Mouse (Mus musculus) C2C12 (cell line): ENCODE results near the gene Tctn1. TPM values are rescaled to one million over a fixed set of nuclear protein-coding genes. Genes with fewer than 3 reads are reported as not detected.

ENCODE experiments used
- H3K27me3 ChIP-seq: one replicate; pipeline ENCODE4 v1.6.1; 2011; ENCODE audit not compliant: control insufficient read depth, insufficient read depth, insufficient read length
- H3K36me3 ChIP-seq: one replicate; pipeline ENCODE4 v1.6.1; 2011; ENCODE audit not compliant: control insufficient read depth, insufficient read depth
- H3K4me3 ChIP-seq: one replicate; pipeline ENCODE4 v1.5.1; 2011; ENCODE audit warnings: mild to moderate bottlenecking, control low read depth; ENCODE audit not compliant: poor library complexity, insufficient read depth, severe bottlenecking
- H3K79me2 ChIP-seq: one replicate; pipeline ENCODE4 v1.6.1; 2011; ENCODE audit not compliant: control insufficient read depth, insufficient read depth
- H3K79me3 ChIP-seq: one replicate; pipeline ENCODE4 v1.6.1; 2011; ENCODE audit warnings: low read depth, control low read depth
- H3ac ChIP-seq: one replicate; pipeline ENCODE3; 2011; ENCODE audit warnings: low read depth; ENCODE audit not compliant: control insufficient read depth, insufficient read length
- CEBPB ChIP-seq: IDR thresholded peaks from one replicate; pipeline ENCODE4 v1.6.1; 2011; ENCODE audit warnings: low read depth, mild to moderate bottlenecking, control low read depth, moderate library complexity
- CTCF ChIP-seq: IDR thresholded peaks from one replicate; pipeline ENCODE4 v1.5.1; 2011; ENCODE audit not compliant: control insufficient read depth, insufficient read depth, insufficient read length
- FOSL1 ChIP-seq: IDR thresholded peaks from one replicate; pipeline ENCODE4 v1.8.0; 2011; ENCODE audit warnings: mild to moderate bottlenecking, low read length; ENCODE audit not compliant: poor library complexity, insufficient read depth, severe bottlenecking
- MAX ChIP-seq: IDR thresholded peaks from one replicate; pipeline ENCODE4 v1.6.1; 2011; ENCODE audit warnings: mild to moderate bottlenecking, control low read depth
- MYOD1 ChIP-seq: IDR thresholded peaks from one replicate; pipeline ENCODE4 v1.6.1; 2011; ENCODE audit warnings: low read depth; ENCODE audit not compliant: control insufficient read depth, insufficient read length
- MYOG ChIP-seq: IDR thresholded peaks from one replicate; pipeline ENCODE4 v1.6.1; 2011; ENCODE audit not compliant: control insufficient read depth, insufficient read length; ENCODE audit errors: extremely low read depth
- USF1 ChIP-seq: IDR thresholded peaks from one replicate; pipeline ENCODE4 v1.6.1; 2011; ENCODE audit warnings: low read depth, mild to moderate bottlenecking, control low read depth, moderate library complexity
- polyA plus RNA-seq: library from polyadenylated mRNA; unstranded; fragments of >200 nt; fragmentation: generic; extraction: Trizol; gene quantifications from one replicate; pipeline ENCODE4 v1.2.1, GENCODE M21; 2012; ENCODE audit warnings: missing spikeins

The Tctn1 gene
- polyA plus RNA-seq, 1 experiment, result 2.6 TPM

DNA sequence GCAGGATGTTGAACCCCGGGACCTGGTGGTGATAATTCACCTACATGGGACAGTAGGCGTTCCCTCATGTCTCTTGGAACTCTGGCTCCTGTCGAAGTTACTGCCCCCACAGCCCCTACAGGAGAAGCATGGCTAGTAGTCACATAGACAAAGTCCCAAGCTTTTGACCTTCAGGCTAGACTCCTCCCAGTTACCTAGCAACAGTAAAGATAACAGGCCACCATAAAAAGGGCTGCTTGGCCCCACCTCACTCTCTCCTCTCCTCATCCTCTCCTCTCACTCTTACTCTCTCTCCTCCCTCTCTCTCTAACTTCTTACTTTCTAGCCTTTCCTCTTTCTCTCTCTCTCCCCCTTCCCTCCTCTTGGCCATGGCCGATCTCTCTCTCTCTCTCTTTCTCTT, 63.4 kb downstream of the Tctn1 start:
- Histone ChIP-seq H3K79me2 (no peaks in the 10 kb centered on the region), H3ac (no peak overlapping the region), H3K27me3 (peaks cover 7% of the 10 kb centered on the region), H3K4me3 (no peak overlapping the region), H3K79me3 (no peaks in the 10 kb centered on the region), H3K36me3 (no peaks in the 10 kb centered on the region)
- no peak for TF ChIP-seq FOSL1
- no peak for TF ChIP-seq MYOD1
- no peak for TF ChIP-seq CTCF

DNA sequence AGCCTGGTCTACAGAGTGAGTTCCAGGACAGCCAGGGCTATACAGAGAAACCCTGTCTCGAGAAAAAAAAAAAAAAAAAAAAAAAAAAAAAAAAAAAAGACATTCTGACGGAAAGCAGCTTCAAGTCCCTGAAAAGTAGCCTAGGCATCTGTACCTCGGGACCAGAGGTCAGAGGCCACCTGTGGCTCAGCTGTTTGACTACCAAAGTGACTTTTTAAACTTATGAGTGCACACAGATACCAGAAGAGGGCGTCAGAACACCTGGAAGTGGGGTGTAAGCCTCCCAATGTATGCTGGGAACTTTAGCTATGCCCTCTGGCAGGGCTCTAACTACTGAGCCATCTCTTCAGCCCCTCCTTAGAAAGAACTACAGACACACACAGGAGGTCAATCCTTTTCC, 71.9 kb downstream of the Tctn1 start:
- Histone ChIP-seq H3K4me3 (no peak overlapping the region), H3K79me3 (no peaks in the 10 kb centered on the region), H3K36me3 (no peaks in the 10 kb centered on the region), H3K79me2 (no peaks in the 10 kb centered on the region), H3ac (no peak overlapping the region), H3K27me3 (no peaks in the 10 kb centered on the region)
- no peak for TF ChIP-seq CEBPB
- TF ChIP-seq FOSL1, result no peak
- TF ChIP-seq CTCF, result no peak
- no peak for TF ChIP-seq MYOD1
- TF ChIP-seq MYOG, result no peak
- no peak for TF ChIP-seq USF1

DNA sequence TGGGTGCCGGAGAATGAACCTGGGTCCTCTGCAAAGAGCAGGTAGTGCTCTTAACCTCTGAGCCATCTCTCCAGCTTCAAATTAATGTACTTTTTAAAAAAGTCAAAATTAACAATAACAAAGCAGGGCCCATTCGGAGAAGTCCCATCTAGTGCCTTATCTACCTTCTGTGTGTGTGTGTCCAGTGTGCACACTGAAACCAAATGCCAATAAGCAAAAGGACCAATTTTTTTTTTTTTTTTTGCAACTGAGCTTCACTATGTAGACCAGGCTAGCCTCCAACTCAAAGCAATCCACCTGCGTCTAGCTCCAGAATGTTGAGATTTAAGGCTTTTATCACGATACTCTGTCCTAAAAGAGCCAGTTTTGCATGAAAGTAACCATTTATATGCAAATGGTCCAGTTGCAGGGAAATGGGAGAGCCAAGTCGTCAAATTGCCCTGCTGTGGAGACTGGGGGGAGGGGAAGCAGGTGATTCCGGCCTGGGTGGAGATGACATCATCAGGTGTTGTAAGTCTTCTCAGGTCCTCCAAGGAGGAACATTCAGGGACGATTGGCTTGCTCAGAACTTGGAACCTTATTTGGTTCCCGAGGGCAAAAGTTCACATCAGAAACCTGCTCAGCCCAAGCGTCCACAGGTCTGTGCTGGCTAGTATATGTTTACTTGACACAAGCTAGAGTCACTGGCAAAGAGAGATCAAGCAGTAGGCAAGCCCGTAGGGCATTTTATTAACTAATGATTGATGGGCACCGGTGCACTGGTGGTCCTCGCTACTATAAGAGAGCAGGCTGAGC, 72.8 kb downstream of the Tctn1 start:
- Histone ChIP-seq H3ac (no peak overlapping the region), H3K4me3 (no peak overlapping the region), H3K27me3 (no peaks in the 10 kb centered on the region), H3K79me3 (no peaks in the 10 kb centered on the region), H3K36me3 (no peaks in the 10 kb centered on the region), H3K79me2 (no peaks in the 10 kb centered on the region)
- no peak for TF ChIP-seq CEBPB

DNA sequence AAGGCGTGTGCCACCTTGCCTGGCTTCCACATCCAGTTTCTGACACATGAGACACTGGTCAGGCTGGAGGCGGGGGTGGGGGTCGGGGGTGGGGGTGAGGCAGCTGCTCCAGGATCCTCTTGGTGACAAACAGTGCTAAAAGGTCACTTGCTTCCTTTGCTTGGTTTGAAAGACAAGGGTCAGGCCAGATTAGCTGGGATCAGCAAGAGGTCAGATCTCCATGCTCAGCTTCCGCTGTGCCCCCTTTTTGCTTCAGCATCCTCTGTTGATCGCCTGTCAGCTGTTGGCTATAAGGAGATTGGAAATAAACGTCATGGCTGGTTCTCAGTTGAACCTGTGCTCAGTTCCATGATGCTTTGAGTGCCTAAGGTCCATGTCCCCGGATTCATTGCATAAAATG, 73.8 kb downstream of the Tctn1 start:
- Histone ChIP-seq H3K27me3 (no peaks in the 10 kb centered on the region), H3K4me3 (no peak overlapping the region), H3K79me3 (no peaks in the 10 kb centered on the region), H3ac (no peak overlapping the region), H3K36me3 (no peaks in the 10 kb centered on the region), H3K79me2 (no peaks in the 10 kb centered on the region)
- TF ChIP-seq USF1 (no peak), CEBPB (no peak), FOSL1 (no peak), CTCF (no peak), MYOG (no peak), MAX (no peak), MYOD1 (no peak)

DNA sequence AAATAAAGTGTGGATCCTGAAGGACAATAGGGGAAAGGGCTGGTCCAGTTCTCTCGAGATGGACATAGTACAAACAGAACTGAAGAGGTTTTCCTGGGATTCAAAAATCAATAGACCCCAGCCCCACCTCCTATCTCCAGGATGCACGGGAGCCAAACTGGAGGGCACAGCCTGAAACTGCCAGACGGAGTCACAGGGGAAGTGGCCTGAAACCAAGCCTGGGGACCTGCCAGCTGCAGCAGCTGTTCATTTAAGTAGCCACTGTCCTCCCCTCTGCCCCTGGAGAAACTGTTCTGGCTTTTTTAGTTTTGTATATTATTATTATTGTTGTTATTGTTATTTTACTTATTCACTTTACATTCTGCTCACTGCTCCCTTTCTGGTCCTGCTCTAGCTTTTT, 75.1 kb downstream of the Tctn1 start:
- H3K36me3 ChIP-seq, result no peaks in the 10 kb centered on the region
- H3K79me3 ChIP-seq, result no peaks in the 10 kb centered on the region
- no peak for TF ChIP-seq CEBPB
- TF ChIP-seq MYOG, result no peak
- TF ChIP-seq USF1, result no peak
- TF ChIP-seq MAX, result no peak
- no peak for TF ChIP-seq CTCF
- no peak for TF ChIP-seq MYOD1
- TF ChIP-seq FOSL1, result no peak
- no peaks in the 10 kb centered on the region for H3K27me3 ChIP-seq
- H3K4me3 ChIP-seq, result no peak overlapping the region
- no peak overlapping the region for H3ac ChIP-seq
- no peaks in the 10 kb centered on the region for H3K79me2 ChIP-seq

Other genes with a start within 250 kb of the Tctn1 start
- 0.08 TPM for gene Cux2, start 214.4 kb downstream of the Tctn1 start, polyA plus RNA-seq
- not detected for gene Myl2, start 163.5 kb downstream of the Tctn1 start, polyA plus RNA-seq
- not detected for gene Ccdc63, start 123.6 kb downstream of the Tctn1 start, polyA plus RNA-seq
- 183 TPM for gene Ppp1cc, start 106.2 kb downstream of the Tctn1 start, polyA plus RNA-seq
- 0.02 TPM for gene Hvcn1, start 57.7 kb downstream of the Tctn1 start, polyA plus RNA-seq
- gene Pptc7, start 19.9 kb upstream of the Tctn1 start, polyA plus RNA-seq, result 6.3 TPM
- gene Rad9b, start 89.8 kb upstream of the Tctn1 start, polyA plus RNA-seq, result 0.73 TPM
- gene Vps29, start 89.9 kb upstream of the Tctn1 start, polyA plus RNA-seq, result 148 TPM
- gene Gpn3, start 107.4 kb upstream of the Tctn1 start, polyA plus RNA-seq, result 35.9 TPM
- 49.5 TPM for gene Fam216a, start 107.9 kb upstream of the Tctn1 start, polyA plus RNA-seq
- 185 TPM for gene Arpc3, start 127.4 kb upstream of the Tctn1 start, polyA plus RNA-seq
- gene Anapc7, start 157.2 kb upstream of the Tctn1 start, polyA plus RNA-seq, result 45.3 TPM
- gene Atp2a2, start 237.8 kb upstream of the Tctn1 start, polyA plus RNA-seq, result 101 TPM